Mouse (Mus musculus): ENCODE measurements around the gene Zfp619. TPM values are rescaled to one million over a fixed set of nuclear protein-coding genes. Genes with fewer than 3 reads are reported as not detected.

Zfp619 gene
- 3.0 TPM for polyA plus RNA-seq (2014; fragmentation: Illumina TruSeq; extraction: RNeasy Lipid Tissue Mini Kit (QIAGEN cat#74804); ENCODE audit: low read depth, low replicate concordance)

DNA sequence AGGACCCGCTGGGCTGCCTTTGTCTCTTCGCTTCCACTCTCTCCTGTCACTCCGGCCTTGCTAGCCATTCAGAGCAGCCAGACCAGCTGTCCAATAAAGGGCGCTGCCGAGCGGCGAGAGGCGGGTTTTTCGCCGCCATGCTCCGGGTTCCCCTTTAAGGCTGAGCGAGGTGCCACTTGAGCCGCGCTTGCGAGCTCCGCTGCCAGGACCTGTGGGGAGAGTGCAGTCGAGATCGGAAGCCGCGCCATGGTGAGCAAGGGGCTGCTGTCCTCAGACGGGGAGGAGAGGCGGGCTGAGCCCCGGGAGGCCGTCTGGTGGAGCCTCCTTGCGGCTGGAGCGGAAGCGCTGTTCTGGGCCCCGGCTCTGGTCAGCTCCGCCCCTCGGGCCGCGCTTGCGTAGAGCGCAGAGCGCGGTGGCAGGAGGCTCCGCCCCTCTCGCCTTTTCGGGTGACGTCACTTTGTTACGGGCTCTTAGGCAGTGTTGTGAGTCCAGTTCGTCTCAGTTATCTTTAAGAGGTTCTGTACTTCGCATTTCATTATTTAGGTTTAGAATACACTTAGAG is at the start of gene Zfp619:
Gene Zfp619 (plus strand): TSS at position 151 of the 562 bp plus-strand sequence.

Other genes starting within 250 kb of the Zfp619 start
- gene Gm5114, start 104.6 kb upstream of the Zfp619 start, polyA plus RNA-seq (2014; fragmentation: Illumina TruSeq; extraction: RNeasy Lipid Tissue Mini Kit (QIAGEN cat#74804); ENCODE audit: low read depth, low replicate concordance) = not detected

All from kidney, adult 10 weeks (tissue).